Mouse (Mus musculus) splenic B cell, adult 2 months (primary cell): Measurements from ENCODE around the gene Agpat3.

Experiments used
- DNase-seq: peaks from one replicate; pipeline ENCODE4 v3.0.0-alpha.2; 2011; ENCODE audit warnings: low read depth, low spot score
- H3K27me3 ChIP-seq: 2 replicates; pipeline ENCODE4 v1.6.1; 2012; ENCODE audit warnings: mild to moderate bottlenecking, low read length, moderate library complexity, mixed read lengths; ENCODE audit not compliant: control insufficient read depth, poor library complexity, insufficient read depth, severe bottlenecking
- H3K36me3 ChIP-seq: 2 replicates; pipeline ENCODE4 v1.6.1; 2012; ENCODE audit warnings: mild to moderate bottlenecking, low read length, moderate library complexity, mixed read lengths; ENCODE audit not compliant: control insufficient read depth, poor library complexity, insufficient read depth, severe bottlenecking

Gene Agpat3

DNA sequence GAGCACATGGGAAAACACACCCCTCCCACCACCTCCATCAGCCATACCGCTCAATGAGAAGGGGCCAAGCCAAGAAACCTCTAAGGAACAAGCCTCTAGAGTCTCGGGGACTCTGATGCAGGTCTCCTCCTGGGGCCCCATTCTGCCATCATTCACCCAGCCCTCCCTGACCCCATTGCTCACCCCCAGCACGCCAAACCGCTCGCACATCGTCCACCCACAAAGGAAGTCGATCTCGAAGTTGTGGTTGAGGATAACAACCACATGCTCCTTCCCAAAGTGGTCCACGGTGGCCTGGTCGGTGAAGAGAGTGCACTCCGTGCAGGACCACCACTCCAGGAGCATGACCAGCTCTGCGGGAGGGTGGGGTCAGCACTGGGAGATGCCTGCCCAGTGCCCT lies 67.5 kb downstream of the Agpat3 start:
- no peaks in the 10 kb centered on the region for H3K27me3 ChIP-seq
- no peak for DNase-seq
- peaks cover 15% of the 10 kb centered on the region for H3K36me3 ChIP-seq

DNA sequence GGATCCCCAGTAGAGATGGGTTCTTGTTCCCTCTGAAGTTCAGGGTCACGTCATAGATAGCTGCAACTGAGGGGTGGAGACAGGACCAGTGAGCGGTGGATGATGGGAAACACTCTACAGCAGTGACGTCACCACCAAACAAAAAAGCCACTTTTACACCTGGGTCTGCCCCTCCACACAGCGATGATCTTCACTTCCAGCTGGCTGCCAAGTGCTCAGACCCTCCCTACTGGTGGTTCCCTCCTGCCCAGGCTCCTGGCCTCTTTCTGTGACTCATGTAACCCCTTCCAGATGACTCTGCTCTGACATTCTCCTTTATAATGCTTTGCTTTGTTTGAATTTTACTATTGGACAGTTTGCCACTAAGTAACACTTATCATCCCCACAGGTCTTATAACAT lies 69.9 kb downstream of the Agpat3 start:
- Histone ChIP-seq H3K27me3 (no peaks in the 10 kb centered on the region), H3K36me3 (peaks cover 18% of the 10 kb centered on the region)
- DNase-seq = no peak

DNA sequence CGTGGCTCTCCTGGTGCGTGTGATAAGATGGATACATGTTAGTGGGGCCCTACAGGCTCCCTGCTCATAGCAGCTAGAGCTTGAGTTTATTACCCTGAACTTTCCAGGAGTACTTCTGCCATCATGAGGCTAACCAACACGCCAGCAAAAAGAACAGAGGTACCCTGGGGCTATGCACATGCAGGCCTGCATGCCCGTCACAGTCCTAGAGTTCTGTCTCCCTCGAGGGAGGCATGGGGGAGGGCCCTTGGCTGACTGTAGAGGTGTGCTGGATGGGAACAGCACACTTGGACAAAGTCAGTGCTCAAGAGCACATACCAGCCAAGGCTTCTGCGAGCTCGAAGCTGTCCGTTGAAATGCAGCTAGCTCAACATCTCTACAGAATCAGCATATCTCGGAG lies 71.8 kb downstream of the Agpat3 start:
- Histone ChIP-seq H3K36me3 (peaks cover 18% of the 10 kb centered on the region), H3K27me3 (no peaks in the 10 kb centered on the region)
- DNase-seq = no peak

DNA sequence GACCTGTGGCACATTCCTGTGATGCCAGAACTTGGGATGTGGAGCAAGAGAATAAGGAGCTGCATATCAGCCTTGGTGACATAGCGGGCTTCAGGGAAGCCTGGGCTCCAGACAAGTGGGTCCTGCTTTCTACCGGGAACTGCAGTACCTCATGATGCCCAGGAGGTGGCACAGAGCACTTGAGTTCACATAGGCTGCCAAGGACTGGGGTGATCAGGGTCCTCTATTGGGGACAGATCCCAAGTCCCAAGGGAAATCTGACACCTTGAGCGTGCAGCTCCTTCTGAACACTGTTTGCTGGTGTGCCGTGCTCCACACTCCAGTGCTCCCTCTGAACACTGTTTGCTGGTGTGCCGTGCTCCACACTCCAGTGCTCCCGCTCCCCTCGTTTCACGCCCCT lies 73.1 kb downstream of the Agpat3 start:
- peak; percentile 77 for DNase-seq
- Histone ChIP-seq H3K27me3 (no peaks in the 10 kb centered on the region), H3K36me3 (peaks cover 14% of the 10 kb centered on the region)

DNA sequence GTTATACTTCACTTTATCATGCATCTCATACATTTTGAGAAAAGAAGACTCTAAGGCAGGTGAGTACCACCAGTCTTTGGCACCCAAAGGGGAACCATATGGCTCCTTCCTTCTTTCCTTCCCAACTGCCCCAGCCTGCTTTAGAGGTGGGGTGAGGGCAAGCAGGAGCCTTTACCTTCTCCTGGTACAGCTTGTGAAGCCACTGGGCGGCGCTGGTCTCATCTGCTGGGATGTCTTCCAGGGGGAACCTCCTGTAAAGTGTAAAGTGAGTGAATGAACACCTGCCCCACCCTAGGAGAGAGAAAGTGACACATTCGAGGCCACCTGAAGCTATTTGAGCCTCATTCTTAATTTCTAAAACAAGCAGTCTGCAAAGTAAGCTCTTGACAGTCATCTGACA lies 74.5 kb downstream of the Agpat3 start:
- H3K27me3 ChIP-seq = no peaks in the 10 kb centered on the region

DNA sequence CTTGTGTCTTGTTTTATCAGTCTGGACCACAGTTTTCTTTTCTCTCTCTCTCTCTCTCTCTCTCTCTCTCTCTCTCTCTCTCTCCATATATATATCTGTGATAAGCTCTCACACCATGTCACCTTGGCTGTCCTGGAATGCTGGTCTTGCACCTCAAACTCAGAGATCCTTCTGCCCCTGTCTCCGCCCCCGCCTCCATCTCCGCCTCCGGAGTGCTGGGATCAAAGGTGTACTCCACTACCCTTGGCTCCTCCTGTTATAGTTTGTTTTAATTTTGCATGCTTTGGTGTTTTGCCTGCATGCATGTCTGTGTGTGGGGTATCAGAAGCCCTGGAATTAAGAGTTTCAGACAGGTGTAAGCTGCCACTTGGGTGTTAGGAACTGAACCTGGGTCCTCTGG lies 76.0 kb downstream of the Agpat3 start:
- no peak for DNase-seq
- H3K36me3 ChIP-seq = peaks cover 23% of the 10 kb centered on the region
- no peaks in the 10 kb centered on the region for H3K27me3 ChIP-seq

More for the DNA sequence above, 74.5 kb downstream of the Agpat3 start:
- peaks cover 21% of the 10 kb centered on the region for H3K36me3 ChIP-seq
- no peak for DNase-seq

DNA sequence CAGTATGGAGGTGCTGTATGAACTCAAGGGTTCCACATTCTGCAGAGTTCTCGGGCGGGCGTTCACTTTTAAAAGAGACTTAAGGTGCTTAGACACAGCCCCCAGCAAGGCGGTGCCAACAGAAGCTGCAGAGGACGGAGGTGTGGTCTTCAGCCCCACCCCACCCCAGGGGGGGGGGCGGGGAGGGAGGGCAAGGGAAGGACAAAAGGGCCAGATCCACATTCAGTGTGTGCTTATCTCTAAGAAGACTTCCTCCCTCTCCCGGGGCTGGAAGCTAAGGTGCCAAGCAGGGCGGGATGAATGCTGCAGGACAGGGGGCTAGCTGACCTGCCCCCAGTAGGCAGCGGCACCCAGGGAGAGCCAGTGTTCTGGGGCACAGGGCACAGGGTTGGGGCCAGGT lies 79.4 kb downstream of the Agpat3 start:
- DNase-seq = no peak
- Histone ChIP-seq H3K36me3 (peaks cover 19% of the 10 kb centered on the region), H3K27me3 (no peaks in the 10 kb centered on the region)

DNA sequence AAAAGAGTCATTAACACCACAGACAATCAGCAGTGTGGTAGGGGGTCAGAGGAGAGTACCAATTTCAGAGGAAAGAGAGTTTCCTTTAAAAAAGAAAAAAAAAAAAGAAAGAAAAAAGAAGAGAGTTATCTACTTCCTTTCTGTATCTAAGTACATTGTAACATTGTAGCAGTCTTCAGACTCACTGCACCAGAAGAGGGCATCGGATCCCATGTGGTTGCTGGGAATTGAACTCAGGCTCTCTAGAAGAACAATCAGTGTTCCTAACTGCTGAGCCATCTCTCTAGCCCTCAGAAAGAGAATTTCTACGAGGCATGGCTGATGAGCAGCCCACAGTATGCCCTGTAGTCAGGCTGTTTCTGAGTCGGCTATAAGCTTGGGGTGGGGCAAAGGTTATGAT lies 86.4 kb downstream of the Agpat3 start:
- no peaks in the 10 kb centered on the region for H3K27me3 ChIP-seq
- H3K36me3 ChIP-seq = no peaks in the 10 kb centered on the region
- DNase-seq = no peak

DNA sequence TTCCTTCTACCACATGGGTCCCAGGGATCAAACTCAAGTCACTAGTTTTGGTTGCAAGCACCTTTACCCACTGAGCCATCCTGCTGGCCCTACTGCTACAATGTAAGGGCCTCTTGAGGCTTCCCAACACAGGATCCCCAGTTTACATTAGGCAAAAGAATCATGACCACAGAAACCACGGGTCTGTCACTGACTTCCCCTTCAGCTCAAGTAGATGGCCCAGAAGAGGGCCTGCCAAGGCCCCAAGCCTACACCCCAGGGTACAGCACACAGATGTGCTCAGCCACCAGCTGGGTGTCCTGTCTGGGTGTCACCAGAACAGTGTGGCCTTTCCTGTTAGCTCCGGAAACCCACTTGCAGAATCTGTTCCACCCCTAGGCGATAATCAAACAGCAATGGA lies 87.6 kb downstream of the Agpat3 start:
- DNase-seq = peak; percentile 66
- Histone ChIP-seq H3K27me3 (no peaks in the 10 kb centered on the region), H3K36me3 (no peaks in the 10 kb centered on the region)

DNA sequence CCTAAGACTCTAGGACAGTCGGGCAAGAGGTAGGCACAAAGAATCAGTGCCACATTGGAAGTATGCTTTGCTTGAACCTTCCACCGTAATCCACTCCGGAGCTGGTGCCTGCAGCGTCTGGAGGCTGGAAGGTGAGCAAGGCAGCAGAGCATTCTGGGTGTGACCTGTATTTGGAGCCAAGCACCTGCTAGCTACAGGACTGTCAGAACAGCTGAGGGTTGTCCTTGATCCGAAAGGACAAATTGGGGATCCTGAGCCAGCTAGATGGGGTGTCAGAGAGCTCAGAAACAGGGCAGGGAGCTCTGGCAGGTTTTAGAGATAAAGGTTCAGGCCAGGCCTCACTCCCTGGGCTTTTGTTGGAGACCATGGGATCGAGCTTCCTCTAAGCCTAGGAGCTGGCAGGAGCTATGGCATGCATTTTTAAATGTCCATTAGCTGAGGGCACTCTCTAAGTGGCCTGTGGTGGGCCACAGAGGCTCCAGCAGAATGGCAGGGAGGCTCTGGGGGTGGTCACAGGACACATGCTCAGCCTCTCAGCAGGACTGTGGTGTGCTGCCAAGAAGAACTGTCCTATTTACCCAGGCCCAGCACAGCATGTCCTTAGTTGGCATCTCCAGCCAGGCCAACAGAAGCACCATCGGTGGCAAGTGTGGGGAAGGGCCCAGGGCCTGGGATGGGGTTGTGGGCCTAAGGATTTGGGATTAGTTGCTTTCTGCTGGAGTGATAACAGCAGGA lies 91.2 kb downstream of the Agpat3 start:
- DNase-seq = no peak
- Histone ChIP-seq H3K36me3 (no peaks in the 10 kb centered on the region), H3K27me3 (no peaks in the 10 kb centered on the region)

DNA sequence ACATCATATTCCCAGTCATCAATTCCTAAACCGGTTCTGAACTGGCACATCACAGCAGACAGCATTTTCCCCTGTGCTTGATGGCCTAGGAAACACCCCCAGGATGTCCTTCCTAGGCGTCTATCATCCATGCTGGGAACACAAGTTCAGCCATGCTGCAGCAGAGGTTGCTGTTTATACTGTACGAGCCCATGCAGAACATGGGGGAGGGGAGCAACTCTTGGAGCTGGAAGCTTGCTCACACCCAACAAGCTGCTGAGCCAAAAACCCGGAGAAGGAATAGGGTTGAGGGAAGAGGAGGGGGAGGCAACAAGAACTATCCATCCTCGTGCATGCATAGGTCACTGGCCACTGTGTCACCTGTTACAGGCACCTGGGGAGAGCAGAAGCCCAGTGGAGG lies 92.0 kb downstream of the Agpat3 start:
- H3K36me3 ChIP-seq = no peaks in the 10 kb centered on the region
- no peaks in the 10 kb centered on the region for H3K27me3 ChIP-seq
- DNase-seq = no peak

DNA sequence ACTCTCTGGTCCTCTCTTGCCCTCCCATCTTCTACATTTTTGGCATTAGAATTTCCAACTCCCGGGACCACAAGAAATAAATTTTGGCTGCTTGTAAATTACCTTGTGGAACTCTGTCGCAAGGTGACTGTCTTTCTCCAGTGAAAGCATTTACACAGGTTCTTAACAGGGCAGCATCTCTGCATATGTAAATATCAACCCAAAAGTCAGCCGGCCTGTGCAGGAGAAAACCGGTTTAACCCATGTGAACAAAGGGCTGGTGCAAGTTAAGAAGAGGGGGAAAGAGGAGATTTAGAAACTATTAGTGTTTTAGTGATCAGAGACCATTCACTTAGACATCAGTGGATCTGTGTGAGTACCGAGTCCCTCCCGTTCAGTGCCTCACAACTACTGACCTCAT lies 92.6 kb downstream of the Agpat3 start:
- no peaks in the 10 kb centered on the region for H3K27me3 ChIP-seq
- H3K36me3 ChIP-seq = no peaks in the 10 kb centered on the region
- no peak for DNase-seq

DNA sequence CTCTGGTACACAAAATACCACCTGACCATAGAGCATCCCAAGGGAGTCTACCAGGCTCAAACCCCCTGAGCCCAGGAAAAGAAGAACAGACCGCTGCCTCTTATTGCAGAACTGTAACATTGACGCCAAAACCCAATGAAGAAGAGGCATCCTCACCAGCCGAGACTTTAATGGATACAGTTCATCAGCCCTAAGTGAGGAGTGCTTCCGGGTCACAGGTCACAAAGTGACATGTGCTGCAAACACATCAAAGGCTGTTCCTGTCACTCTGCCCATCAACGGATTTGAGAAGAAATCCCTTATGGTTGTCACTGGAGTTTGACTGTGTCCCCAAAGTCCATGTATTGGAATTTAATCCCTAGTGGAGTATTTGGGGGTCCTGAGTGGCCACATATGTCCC lies 93.1 kb downstream of the Agpat3 start:
- H3K27me3 ChIP-seq = no peaks in the 10 kb centered on the region
- no peak for DNase-seq
- no peaks in the 10 kb centered on the region for H3K36me3 ChIP-seq

DNA sequence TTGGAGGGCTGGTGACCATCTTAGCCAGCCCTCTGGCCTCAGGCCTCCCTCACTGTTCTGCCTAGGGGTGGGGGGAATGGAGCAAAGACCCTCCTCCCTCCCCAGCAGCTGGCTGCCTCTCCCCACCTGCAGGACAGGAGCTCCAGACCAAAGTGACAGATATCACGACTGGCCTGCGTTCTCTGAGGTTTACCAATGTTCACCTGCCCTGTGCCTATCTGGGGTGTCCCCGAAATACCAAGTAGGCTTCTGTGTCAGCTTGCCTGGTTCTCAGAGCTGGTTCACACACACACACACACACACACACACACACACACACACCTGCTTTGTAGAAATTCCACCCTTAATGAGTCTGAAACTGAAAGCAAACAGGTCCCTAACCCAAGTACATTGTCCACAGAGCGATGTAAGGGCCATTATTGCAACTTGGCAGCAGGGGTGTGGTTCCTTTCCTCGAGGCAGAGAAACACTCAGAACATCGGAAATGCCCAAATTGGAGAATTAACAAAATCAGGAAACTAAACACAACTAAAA lies 94.1 kb downstream of the Agpat3 start:
- Histone ChIP-seq H3K27me3 (no peaks in the 10 kb centered on the region), H3K36me3 (no peaks in the 10 kb centered on the region)
- no peak for DNase-seq

DNA sequence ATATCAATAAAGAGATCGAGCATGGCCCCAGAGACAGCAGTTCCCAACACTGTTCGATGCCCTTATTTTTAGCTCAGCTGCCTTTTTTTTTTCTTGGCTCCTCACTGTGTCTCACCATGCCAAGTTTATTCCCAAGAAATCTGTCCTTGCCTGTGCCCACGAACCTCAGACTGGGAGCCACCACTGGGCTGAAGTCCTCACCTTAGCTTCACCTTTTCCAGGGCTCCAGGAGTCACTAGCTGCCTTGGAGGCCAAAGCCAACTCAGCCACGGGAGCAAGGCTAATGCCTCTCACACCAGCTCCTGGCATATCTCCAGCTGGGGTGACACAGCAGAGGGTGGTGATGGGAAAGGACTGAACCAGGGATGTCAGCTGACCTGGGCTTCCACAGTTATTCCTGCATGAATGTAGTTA lies 96.6 kb downstream of the Agpat3 start:
- H3K36me3 ChIP-seq = no peaks in the 10 kb centered on the region
- DNase-seq = no peak
- no peaks in the 10 kb centered on the region for H3K27me3 ChIP-seq

DNA sequence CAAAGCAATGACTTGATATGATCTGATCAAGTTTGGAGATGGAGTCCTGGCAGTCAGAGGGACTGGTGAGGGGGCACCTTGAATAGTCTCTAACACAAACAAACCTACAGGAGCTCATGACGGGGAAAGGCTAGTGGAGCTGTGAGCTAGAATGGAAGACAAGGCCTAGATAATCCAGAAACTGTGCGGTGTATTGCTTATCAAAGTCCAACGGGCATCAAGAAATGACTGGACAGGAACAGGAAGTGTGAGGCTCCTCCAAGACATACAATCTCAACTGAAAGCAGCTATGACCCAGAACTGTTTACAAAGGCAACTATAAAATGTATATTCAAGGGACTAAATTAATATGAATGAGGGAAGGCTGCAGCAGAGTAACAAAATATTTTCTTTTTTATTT lies 105.1 kb downstream of the Agpat3 start:
- H3K36me3 ChIP-seq = no peaks in the 10 kb centered on the region
- no peak for DNase-seq
- H3K27me3 ChIP-seq = no peaks in the 10 kb centered on the region
